Mouse (Mus musculus): ENCODE data around the gene Mbd6.
"Not testable (repeated sequence)": the region's sequence is repeated elsewhere in the genome, so short reads cannot be mapped to it uniquely, and the experiment has no call there.

Gene Mbd6

GRCm38 (mm10) chr10:127312356-127312676 lies 23.5 kb upstream of the Mbd6 start:
- DNase-seq = peak; percentile 84

GRCm38 (mm10) chr10:127311476-127312355 lies 22.9 kb upstream of the Mbd6 start, which contains the start of gene Mars:
Gene Mars, minus strand, starts transcription at chr10:127311786.
- peak; percentile 91 for DNase-seq

- DNase-seq = no peak
Observed at GRCm38 (mm10) chr10:127310523-127311475, 22.0 kb upstream of the Mbd6 start.

GRCm38 (mm10) chr10:127309167-127309566 lies 20.3 kb upstream of the Mbd6 start:
- DNase-seq = not testable (repeated sequence)

GRCm38 (mm10) chr10:127303136-127303535 lies 14.3 kb upstream of the Mbd6 start:
- no peak for DNase-seq

GRCm38 (mm10) chr10:127300361-127300760 lies 11.5 kb upstream of the Mbd6 start:
- no peak for DNase-seq

- no peak for DNase-seq
Observed at GRCm38 (mm10) chr10:127297015-127297871, 8.4 kb upstream of the Mbd6 start.

- DNase-seq = no peak
Observed at GRCm38 (mm10) chr10:127295986-127296794, 7.4 kb upstream of the Mbd6 start.

GRCm38 (mm10) chr10:127294895-127295510 lies 6.2 kb upstream of the Mbd6 start:
- no peak for DNase-seq

- no peak for DNase-seq
Observed at GRCm38 (mm10) chr10:127293590-127294113, 4.8 kb upstream of the Mbd6 start.

GRCm38 (mm10) chr10:127292987-127293538 lies 4.2 kb upstream of the Mbd6 start:
- no peak for DNase-seq

- no peak for DNase-seq
Observed at GRCm38 (mm10) chr10:127291881-127292638, 3.2 kb upstream of the Mbd6 start.

GRCm38 (mm10) chr10:127290930-127291880 lies 2.4 kb upstream of the Mbd6 start:
- peak; percentile 40 for DNase-seq

GRCm38 (mm10) chr10:127290307-127290929 lies 1.6 kb upstream of the Mbd6 start:
- peak; percentile 100 for DNase-seq

GRCm38 (mm10) chr10:127289573-127290191 lies 864 bp upstream of the Mbd6 start:
- DNase-seq = peak; percentile 80

- no peak for DNase-seq
Observed at GRCm38 (mm10) chr10:127288328-127288799, 454 bp downstream of the Mbd6 start.

- DNase-seq = no peak
Observed at GRCm38 (mm10) chr10:127287936-127288293, 903 bp downstream of the Mbd6 start.
